Mouse (Mus musculus): Measurements from ENCODE around the gene Bbs9.

GRCm38 (mm10) chr9:22532112-22532511, 56.6 kb downstream of the Bbs9 start:
- no peak for TF ChIP-seq CTCF (IDR thresholded peaks at IDR 0.05; ENCODE audit: low read depth)
- TF ChIP-seq EP300 (optimal IDR thresholded peaks at IDR 0.05) = no peak
